15 mouse cellular contexts compared by ENCODE assay signal in the genomic region with DNA sequence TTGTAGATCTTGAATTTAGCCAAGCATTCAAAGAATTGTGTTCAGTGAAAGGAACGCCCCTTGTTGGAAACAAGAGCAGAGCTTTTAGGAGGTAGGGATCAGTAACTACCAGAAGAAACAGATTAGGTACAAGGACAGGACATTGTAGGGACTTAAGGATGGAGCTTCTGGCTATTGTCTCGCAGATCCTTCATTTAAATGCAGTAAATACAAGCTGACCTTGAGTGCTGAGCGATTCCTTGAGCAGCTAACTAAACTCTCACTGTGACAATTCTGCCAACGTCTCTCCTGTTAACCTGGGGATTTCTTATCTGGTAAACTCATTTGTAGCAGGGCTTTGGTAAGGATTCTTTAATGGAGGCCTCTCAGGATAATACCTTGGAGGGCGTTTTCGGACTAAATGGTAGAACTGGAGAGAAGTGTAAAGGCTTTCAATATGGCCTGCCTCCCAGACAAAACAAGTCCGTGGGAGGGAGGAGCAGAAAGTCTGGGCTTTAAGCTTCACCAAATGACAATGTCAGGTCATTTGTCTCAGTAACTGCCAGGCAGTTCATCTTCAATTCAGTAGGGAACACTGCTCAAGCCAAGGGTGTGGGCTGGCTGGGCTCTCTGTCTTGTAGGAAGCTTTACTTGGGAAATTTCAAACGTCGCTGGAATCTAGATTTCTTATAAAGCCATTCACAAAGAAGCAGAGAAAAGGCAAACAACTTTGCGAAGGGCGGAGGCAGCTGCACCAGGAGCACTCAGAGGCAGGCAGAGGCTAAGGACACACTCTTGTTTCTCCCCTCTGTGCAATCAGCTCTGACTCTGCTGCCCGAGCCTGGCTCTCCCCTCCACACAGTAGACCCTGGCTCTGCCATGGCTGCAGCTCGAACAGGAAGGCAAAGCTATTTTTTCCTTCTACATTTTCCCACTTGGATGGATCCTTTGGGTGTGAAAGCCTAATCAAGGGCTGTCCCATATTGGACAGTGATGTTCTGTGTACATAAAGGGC.
DNase-seq lines count a peak whose midpoint lies in the region; ATAC-seq lines count a peak whose summit lies in the region.
"Had no signal": no experiment of that assay in that cellular context is flagged by ENCODE, and none has a peak within 500 bp of the region (broad histone marks: within the 10 kb centered on the region; RNA-seq: fewer than 3 reads in every experiment).

No protein-coding gene starts in this region.

- peak; percentile 53; the same call in 1 of the 2 replicates for ATAC-seq in hindbrain, embryonic 15.5 days (ENCODE audit: low FRiP score, low read depth)
- ATAC-seq in neural tube, embryonic 13.5 days (ENCODE audit: low read depth), result peak; percentile 66
- no peak for ATAC-seq in cerebellum, adult (ENCODE audit: insufficient number of reproducible peaks, low FRiP score, low TSS enrichment)
- no peak for ATAC-seq in granulocyte monocyte progenitor cell, adult 5-6 weeks (replicated peaks; ENCODE audit: poor library complexity, severe bottlenecking)

- H3K27ac ChIP-seq in hindbrain, embryonic 15.5 days (replicated peaks), result peak overlapping the region; percentile 52
- H3K27ac ChIP-seq in neural tube, embryonic 13.5 days (replicated peaks), result peak overlapping the region; percentile 67
- H3K27ac ChIP-seq: embryonic facial prominence, embryonic 15.5 days; kidney, postnatal 0 days had no signal

- H3K9ac ChIP-seq in hindbrain, embryonic 15.5 days, result no peak overlapping the region
- peak overlapping the region; percentile 44; the same call in 1 of the 2 replicates for H3K9ac ChIP-seq in neural tube, embryonic 13.5 days
- H3K9ac ChIP-seq: embryonic facial prominence, embryonic 15.5 days had no signal

- H3K9me3 ChIP-seq in hindbrain, embryonic 15.5 days, result no peaks in the 10 kb centered on the region
- no peaks in the 10 kb centered on the region for H3K9me3 ChIP-seq in neural tube, embryonic 13.5 days
- H3K9me3 ChIP-seq: embryonic facial prominence, embryonic 15.5 days had no signal

- 26% methylated on average over 13 of the region's 13 CpGs for WGBS in hindbrain, embryonic 15.5 days
- 22% methylated on average over 13 of the region's 13 CpGs for WGBS in neural tube, embryonic 13.5 days

- no peaks in the 10 kb centered on the region for H3K27me3 ChIP-seq in hindbrain, embryonic 15.5 days
- H3K27me3 ChIP-seq in neural tube, embryonic 13.5 days, result no peaks in the 10 kb centered on the region
- H3K27me3 ChIP-seq: embryonic facial prominence, embryonic 15.5 days had no signal

- no peaks in the 10 kb centered on the region for H3K36me3 ChIP-seq in hindbrain, embryonic 15.5 days
- H3K36me3 ChIP-seq in neural tube, embryonic 13.5 days, result peaks cover 2% of the 10 kb centered on the region
- H3K36me3 ChIP-seq: embryonic facial prominence, embryonic 15.5 days had no signal

- no peak overlapping the region for H3K4me2 ChIP-seq in hindbrain, embryonic 15.5 days
- no peak overlapping the region for H3K4me2 ChIP-seq in neural tube, embryonic 13.5 days
- H3K4me2 ChIP-seq: embryonic facial prominence, embryonic 15.5 days; liver, embryonic 11.5 days had no signal

- DNase-seq in gastrocnemius, adult 18-20 months (ENCODE audit: low spot score), result peak; percentile 43
- DNase-seq in gastrocnemius, postnatal 10 days, result no peak
- peak; percentile 48 for DNase-seq in embryo, embryonic 11 days
- no peak for DNase-seq in right cerebral cortex, postnatal 25 days
- DNase-seq: adrenal gland, postnatal 25 days; cerebellum, adult 2 months; heart, postnatal 14 days; lung, postnatal 4 days had no signal

- H3K4me3 ChIP-seq in hindbrain, embryonic 15.5 days, result no peak overlapping the region
- no peak overlapping the region for H3K4me3 ChIP-seq in neural tube, embryonic 13.5 days
- H3K4me3 ChIP-seq: embryonic facial prominence, embryonic 15.5 days had no signal

- peaks cover 55% of the 10 kb centered on the region for H3K4me1 ChIP-seq in hindbrain, embryonic 15.5 days (replicated peaks)
- H3K4me1 ChIP-seq in neural tube, embryonic 13.5 days (replicated peaks), result peaks cover 65% of the 10 kb centered on the region
- H3K4me1 ChIP-seq: embryonic facial prominence, embryonic 15.5 days had no signal

Comparison
In these comparisons a context has a peak if more than half of its experiments do, and no peak if none do; other contexts are left out.
1. DNase-seq: peak in gastrocnemius, adult 18-20 months (single experiment) and embryo, embryonic 11 days (single experiment); none in gastrocnemius, postnatal 10 days (single experiment) and right cerebral cortex, postnatal 25 days (single experiment).
2. ATAC-seq: peak in hindbrain, embryonic 15.5 days (single experiment) and neural tube, embryonic 13.5 days (single experiment); none in cerebellum, adult (single experiment) and granulocyte monocyte progenitor cell, adult 5-6 weeks (single experiment).